Mouse (Mus musculus) neural tube, embryonic 14.5 days (tissue): Measurements from ENCODE around the gene Stx18. TPM values are rescaled to one million over a fixed set of nuclear protein-coding genes. Genes with fewer than 3 reads are reported as not detected.

ENCODE experiments used
- ATAC-seq: fragments of 200-750 bp; cut with Nextera tagmentation; 2 replicates; pipeline ENCODE4 v1.8.0; 2017; ENCODE audit warnings: low read depth, mild to moderate bottlenecking, moderate TSS enrichment, moderate library complexity
- H3K27ac ChIP-seq: fragments of 300-500 bp; sonication (generic); 2 replicates; pipeline ENCODE4 v1.5.1; 2014; ENCODE audit warnings: low read depth, mild to moderate bottlenecking, control low read depth, low read length, moderate library complexity, mixed read lengths
- H3K27me3 ChIP-seq: fragments of 300-500 bp; sonication (generic); 2 replicates; pipeline ENCODE4 v1.6.1; 2014; ENCODE audit warnings: low read length; ENCODE audit not compliant: control insufficient read depth, insufficient read depth
- H3K36me3 ChIP-seq: fragments of 300-500 bp; sonication (generic); 2 replicates; pipeline ENCODE4 v1.6.1; 2014; ENCODE audit warnings: low read length, mixed read lengths; ENCODE audit not compliant: control insufficient read depth, insufficient read depth
- H3K4me1 ChIP-seq: fragments of 300-500 bp; sonication (generic); 2 replicates; pipeline ENCODE4 v1.6.1; 2014; ENCODE audit warnings: low read length; ENCODE audit not compliant: control insufficient read depth, insufficient read depth
- H3K4me2 ChIP-seq: fragments of 300-500 bp; sonication (generic); 2 replicates; pipeline ENCODE4 v1.6.1; 2014; ENCODE audit warnings: mild to moderate bottlenecking, low read depth, low read length, control low read depth
- H3K4me3 ChIP-seq: fragments of 300-500 bp; sonication (generic); 2 replicates; pipeline ENCODE4 v1.5.1; 2014; ENCODE audit warnings: low read depth, low read length, control low read depth, mixed read lengths
- H3K9ac ChIP-seq: fragments of 300-500 bp; sonication (generic); replicated peaks from 2 replicates; pipeline ENCODE4 v1.6.1; 2014; ENCODE audit warnings: low read depth, mild to moderate bottlenecking, control low read depth, low read length, mixed read lengths
- H3K9me3 ChIP-seq: fragments of 300-500 bp; sonication (generic); 2 replicates; pipeline ENCODE4 v1.6.1; 2016; ENCODE audit warnings: low read length; ENCODE audit not compliant: control insufficient read depth
- WGBS: fragments of 180-500 bp; shearing (Covaris S2); extraction: QIAGEN DNeasy Blood & Tissue Kit; methylation state at CpG from one replicate; pipeline ENCODE4 v1.1.7; 2014; 5-methylcytosine and 5-hydroxymethylcytosine counted together
- polyA plus RNA-seq: library from polyadenylated mRNA; unstranded; fragments of >200 nt; fragmentation: Nextera tagmentation; extraction: Ambion mirVana; gene quantifications from 2 replicates; pipeline ENCODE4 v1.2.1, GENCODE M21; 2014

The Stx18 gene
- polyA plus RNA-seq, result 38.7 and 40.6 TPM in 2 replicates

DNA sequence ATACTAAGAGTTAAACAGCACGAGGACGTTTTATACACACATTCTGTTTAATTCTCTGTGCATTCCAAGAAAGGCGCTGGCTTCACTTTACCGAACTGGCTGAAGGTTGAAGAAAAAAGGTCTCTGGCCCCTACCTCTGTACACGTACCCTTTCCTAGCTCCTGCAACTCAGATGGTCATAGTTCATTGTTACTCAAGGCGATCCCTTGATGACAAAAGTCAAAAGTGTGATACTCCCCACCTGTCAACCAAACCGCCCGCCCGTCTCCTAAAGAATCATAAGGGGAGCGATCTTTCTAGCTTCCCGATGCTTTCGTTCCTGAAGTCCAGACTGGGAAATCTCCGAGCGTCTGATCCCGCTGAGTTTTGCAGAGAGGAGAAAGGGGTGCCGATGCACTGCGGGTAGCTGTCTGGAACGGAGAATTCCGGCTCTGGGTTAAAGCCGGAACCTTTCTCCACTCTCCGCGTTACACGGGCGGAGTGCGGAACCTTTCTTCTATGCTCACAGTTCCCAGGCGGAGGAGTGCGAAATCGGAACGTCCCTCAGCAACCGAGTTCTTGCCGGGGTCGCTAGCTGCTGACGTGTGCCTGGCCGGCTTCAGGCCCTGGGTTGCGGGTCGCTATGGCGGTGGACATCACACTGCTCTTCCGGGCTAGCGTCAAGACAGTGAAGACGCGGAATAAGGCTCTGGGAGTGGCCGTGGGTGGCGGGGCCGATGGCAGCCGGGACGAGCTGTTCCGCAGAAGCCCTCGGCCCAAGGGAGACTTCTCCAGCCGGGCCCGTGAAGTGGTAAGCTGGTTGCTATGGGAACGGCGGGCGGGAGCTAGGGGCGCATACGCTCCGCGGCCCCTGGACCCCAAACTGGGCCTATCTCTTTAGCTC, at the start of gene Stx18:
TSS of gene Stx18 (plus strand) at position 33 of the 883 bp plus-strand sequence.
- Histone ChIP-seq H3K9ac (peak within 1 kb of the TSS; percentile 66), H3K27ac (peak within 1 kb of the TSS; percentile 72), H3K36me3 (no peaks in the 10 kb centered on the region), H3K27me3 (no peaks in the 10 kb centered on the region), H3K4me2 (peak within 1 kb of the TSS; percentile 60), H3K4me1 (no peaks in the 10 kb centered on the region), H3K9me3 (no peaks in the 10 kb centered on the region), H3K4me3 (peak within 1 kb of the TSS; percentile 63)
- peak; percentile 98 for ATAC-seq
- under 1% methylated on average over 57 of the region's 57 CpGs for WGBS

GRCm38 (mm10) chr5:37992346-37992745, 46.2 kb upstream of the Stx18 start:
- H3K4me1 ChIP-seq, result no peaks in the 10 kb centered on the region
- no peak overlapping the region for H3K4me3 ChIP-seq
- no peak overlapping the region for H3K4me2 ChIP-seq
- no peak for ATAC-seq
- H3K9me3 ChIP-seq, result no peaks in the 10 kb centered on the region
- H3K36me3 ChIP-seq, result no peaks in the 10 kb centered on the region
- H3K27ac ChIP-seq, result no peak overlapping the region
- no peak overlapping the region for H3K9ac ChIP-seq
- 82% methylated on average over 5 of the region's 5 CpGs for WGBS
- no peaks in the 10 kb centered on the region for H3K27me3 ChIP-seq

- Histone ChIP-seq H3K4me1 (no peaks in the 10 kb centered on the region), H3K4me3 (no peak overlapping the region), H3K27ac (no peak overlapping the region), H3K27me3 (no peaks in the 10 kb centered on the region), H3K9me3 (no peaks in the 10 kb centered on the region), H3K4me2 (no peak overlapping the region), H3K36me3 (no peaks in the 10 kb centered on the region), H3K9ac (no peak overlapping the region)
- 52% methylated on average over 2 of the region's 2 CpGs for WGBS
- ATAC-seq, result peak; percentile 46; the same call in 1 of the 2 replicates
These were observed 39.7 kb upstream of the Stx18 start for GRCm38 (mm10) chr5:37998805-37999204.

- ATAC-seq, result no peak
- no peaks in the 10 kb centered on the region for H3K9me3 ChIP-seq
- H3K4me2 ChIP-seq, result no peak overlapping the region
- H3K4me1 ChIP-seq, result no peaks in the 10 kb centered on the region
- no peak overlapping the region for H3K27ac ChIP-seq
- no peak overlapping the region for H3K9ac ChIP-seq
- H3K27me3 ChIP-seq, result no peaks in the 10 kb centered on the region
- 22% methylated on average over 4 of the region's 4 CpGs for WGBS
- no peaks in the 10 kb centered on the region for H3K36me3 ChIP-seq
- H3K4me3 ChIP-seq, result no peak overlapping the region
These were observed 36.0 kb upstream of the Stx18 start for GRCm38 (mm10) chr5:38002573-38002972.

DNA sequence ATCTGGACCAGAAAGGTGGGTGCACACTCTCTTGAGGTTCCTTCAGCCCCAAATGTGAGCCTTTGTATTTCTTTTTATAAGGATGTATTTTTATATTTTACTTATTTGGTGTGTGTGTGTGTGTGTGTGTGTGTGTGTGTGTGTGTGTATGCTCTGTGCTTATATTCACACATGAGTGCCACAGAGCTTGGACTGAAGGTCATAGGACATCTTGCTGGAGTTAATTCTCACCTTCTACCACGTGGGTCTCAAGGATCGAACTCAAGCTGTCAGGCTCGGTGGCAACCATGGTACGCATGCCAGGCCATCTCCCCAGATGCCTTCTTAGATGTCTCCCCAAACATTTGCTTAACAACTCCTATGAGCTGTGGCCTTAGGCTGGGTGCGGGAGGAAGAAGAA, 33.8 kb upstream of the Stx18 start:
- Histone ChIP-seq H3K4me3 (no peak overlapping the region), H3K9me3 (no peaks in the 10 kb centered on the region), H3K36me3 (no peaks in the 10 kb centered on the region), H3K9ac (no peak overlapping the region), H3K27ac (no peak overlapping the region), H3K27me3 (no peaks in the 10 kb centered on the region), H3K4me2 (no peak overlapping the region), H3K4me1 (no peaks in the 10 kb centered on the region)
- ATAC-seq, result no peak
- WGBS, result 93% methylated on average over 5 of the region's 5 CpGs

- no peak; the same call in 1 of the 2 replicates for ATAC-seq
- WGBS, result 30% methylated on average over 17 of the region's 17 CpGs
- Histone ChIP-seq H3K9me3 (no peaks in the 10 kb centered on the region), H3K4me1 (no peaks in the 10 kb centered on the region), H3K4me2 (no peak overlapping the region), H3K9ac (no peak overlapping the region), H3K36me3 (no peaks in the 10 kb centered on the region), H3K27me3 (no peaks in the 10 kb centered on the region), H3K27ac (no peak overlapping the region), H3K4me3 (no peak overlapping the region)
These were observed 31.9 kb upstream of the Stx18 start for GRCm38 (mm10) chr5:38006415-38007347.

GRCm38 (mm10) chr5:38009071-38009470, 29.5 kb upstream of the Stx18 start:
- no peak overlapping the region for H3K4me2 ChIP-seq
- 88% methylated on average over 4 of the region's 4 CpGs for WGBS
- no peak overlapping the region for H3K9ac ChIP-seq
- no peaks in the 10 kb centered on the region for H3K4me1 ChIP-seq
- no peaks in the 10 kb centered on the region for H3K36me3 ChIP-seq
- H3K9me3 ChIP-seq, result no peaks in the 10 kb centered on the region
- no peak overlapping the region for H3K27ac ChIP-seq
- H3K4me3 ChIP-seq, result no peak overlapping the region
- no peaks in the 10 kb centered on the region for H3K27me3 ChIP-seq
- no peak for ATAC-seq

DNA sequence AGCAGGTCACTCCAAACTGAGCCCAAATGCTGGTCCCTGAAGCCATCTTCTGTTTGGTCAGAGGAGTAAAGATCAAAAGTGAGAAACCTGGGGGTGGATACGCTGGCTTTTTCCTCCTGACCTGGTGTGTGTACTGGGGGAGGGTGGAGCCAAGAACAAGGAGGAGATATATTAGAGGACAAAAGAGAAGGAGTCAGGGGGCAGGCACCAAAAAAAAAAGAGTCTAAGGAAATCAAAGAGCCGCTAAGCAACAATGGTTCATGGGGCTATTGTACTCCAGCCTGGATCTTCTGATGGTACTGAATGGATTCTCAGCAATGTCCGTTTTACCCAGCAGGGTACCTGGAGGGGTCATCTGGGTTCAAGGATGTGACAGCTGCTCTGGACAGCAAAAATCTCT, 23.6 kb upstream of the Stx18 start:
- no peak overlapping the region for H3K4me2 ChIP-seq
- H3K36me3 ChIP-seq, result no peaks in the 10 kb centered on the region
- H3K9ac ChIP-seq, result no peak overlapping the region
- H3K9me3 ChIP-seq, result no peaks in the 10 kb centered on the region
- 16% methylated on average over 3 of the region's 3 CpGs for WGBS
- ATAC-seq, result no peak
- no peak overlapping the region for H3K4me3 ChIP-seq
- no peaks in the 10 kb centered on the region for H3K27me3 ChIP-seq
- no peaks in the 10 kb centered on the region for H3K4me1 ChIP-seq
- no peak overlapping the region for H3K27ac ChIP-seq

GRCm38 (mm10) chr5:38016945-38017344, 21.6 kb upstream of the Stx18 start:
- no peak for ATAC-seq
- WGBS, result 81% methylated on average over 3 of the region's 3 CpGs
- Histone ChIP-seq H3K4me1 (no peaks in the 10 kb centered on the region), H3K9me3 (no peaks in the 10 kb centered on the region), H3K36me3 (no peaks in the 10 kb centered on the region), H3K27me3 (no peaks in the 10 kb centered on the region), H3K27ac (no peak overlapping the region), H3K4me2 (no peak overlapping the region), H3K9ac (no peak overlapping the region), H3K4me3 (no peak overlapping the region)
